Mouse (Mus musculus): ENCODE measurements around the gene Jchain.

GRCm38 (mm10) chr5:88562863-88563780 lies 35.4 kb upstream of the Jchain start:
- no peak for TF ChIP-seq CTCF (IDR thresholded peaks at IDR 0.05; ENCODE audit: low read depth, low read length)
- TF ChIP-seq POLR2A (IDR thresholded peaks at IDR 0.05; ENCODE audit: borderline replicate concordance, low read depth, low read length) = no peak
